Mouse (Mus musculus) spleen, adult 18-20 months (tissue): ENCODE results near the gene Ace3.
"Not testable (repeated sequence)": the region's sequence is repeated elsewhere in the genome, so short reads cannot be mapped to it uniquely, and the experiment has no call there.

Experiments
- DNase-seq, 2 experiments: peaks; one replicate each; pipeline ENCODE4 v3.0.0; 2022; ENCODE audit warnings: mixed read lengths in 2 of 2

The Ace3 gene

GRCm38 (mm10) chr11:105984452-105984851 lies 10.0 kb upstream of the Ace3 start:
- no peak for DNase-seq

DNA sequence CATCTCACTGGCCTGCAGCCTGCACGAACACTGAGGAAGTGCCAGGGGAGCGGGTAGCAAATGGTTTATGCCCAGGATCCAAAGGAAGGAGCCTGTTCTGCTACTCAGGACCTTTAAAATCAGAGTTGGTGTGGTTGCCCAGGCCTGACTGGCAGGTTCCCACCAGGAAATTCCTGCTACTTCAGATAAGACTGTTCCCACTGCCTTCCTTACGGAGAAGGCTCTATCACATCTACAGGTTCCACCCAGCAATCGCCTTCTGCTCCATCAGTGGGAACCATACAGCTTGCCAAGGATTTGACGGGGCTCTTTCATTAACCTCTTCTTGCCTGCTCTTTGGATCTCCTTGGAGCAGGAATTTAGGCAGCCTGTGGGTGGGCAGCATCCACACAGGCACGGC lies 7.0 kb upstream of the Ace3 start:
- no peak for DNase-seq

- DNase-seq, result no peak
Observed at GRCm38 (mm10) chr11:105989446-105989845, 5.0 kb upstream of the Ace3 start.

- no peak for DNase-seq
Observed at GRCm38 (mm10) chr11:105990231-105990630, 4.2 kb upstream of the Ace3 start.

- no peak for DNase-seq
Observed at GRCm38 (mm10) chr11:106000062-106000461, 5.6 kb downstream of the Ace3 start.

DNA sequence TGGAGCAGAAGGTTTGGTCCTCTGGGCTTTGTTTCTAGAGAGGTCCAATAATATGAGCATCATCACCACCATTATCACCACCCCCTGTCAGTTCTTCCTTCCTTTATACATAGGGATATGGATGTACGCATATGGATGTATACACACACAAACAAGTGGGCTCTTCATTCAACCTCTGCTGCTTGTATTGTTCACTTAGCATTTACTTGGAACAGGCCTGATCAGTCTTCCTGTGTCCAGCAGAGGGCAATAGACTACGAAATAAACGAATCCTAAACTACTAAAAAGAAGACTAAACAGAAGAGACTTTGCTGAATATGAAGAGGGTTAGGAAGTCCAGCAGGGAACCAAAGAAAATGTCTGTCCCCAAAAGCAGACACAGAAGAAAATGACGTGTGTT lies 7.2 kb downstream of the Ace3 start:
- DNase-seq, result no peak

GRCm38 (mm10) chr11:106004576-106004975 lies 10.1 kb downstream of the Ace3 start:
- DNase-seq, result no peak

- DNase-seq, result no peak
Observed at GRCm38 (mm10) chr11:106005970-106006369, 11.5 kb downstream of the Ace3 start.

DNA sequence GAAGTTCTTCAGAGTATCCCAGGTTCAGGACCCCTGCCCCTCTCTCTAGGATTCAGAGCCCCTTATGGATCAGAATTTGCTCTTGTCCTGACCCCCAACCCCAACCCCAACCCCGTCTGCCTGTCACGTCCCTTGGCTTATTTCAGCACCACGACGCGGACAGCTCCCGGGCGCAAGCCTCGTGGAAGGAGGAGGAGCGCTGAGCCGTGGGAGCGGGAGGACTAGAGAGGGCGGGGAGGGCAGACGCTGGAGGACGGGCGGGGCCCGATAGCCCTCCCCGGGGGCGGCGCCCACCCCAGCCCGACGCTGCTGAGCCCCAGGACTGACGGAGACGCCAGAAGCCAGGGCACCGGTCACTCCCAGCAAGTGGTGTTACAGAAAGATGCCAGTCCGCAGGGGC lies 13.3 kb downstream of the Ace3 start, which contains the start of gene Kcnh6:
Gene Kcnh6 (plus strand): TSS at position 304 of the 400 bp plus-strand sequence.
- peak; percentile 28 to 49 for DNase-seq

DNA sequence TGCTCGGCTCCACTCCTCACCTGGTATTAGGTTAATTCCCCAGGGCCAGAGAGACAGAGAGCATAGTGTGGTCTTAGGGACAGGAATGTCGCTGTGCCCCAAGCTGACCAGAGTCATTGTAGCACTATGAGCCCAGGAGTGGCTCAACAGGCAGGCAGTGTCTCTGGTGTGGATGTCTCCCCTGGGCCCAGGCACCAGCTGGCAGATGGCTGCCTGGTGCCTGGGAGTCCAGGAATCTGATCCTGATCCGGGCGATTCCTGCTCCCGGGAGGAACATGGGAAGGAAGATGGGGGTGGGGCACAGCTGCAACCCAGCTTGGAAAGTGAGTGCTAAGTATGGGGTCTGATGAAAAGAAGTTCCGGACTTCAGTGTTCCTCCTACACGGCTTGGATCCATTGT lies 18.2 kb downstream of the Ace3 start:
- no peak for DNase-seq

DNA sequence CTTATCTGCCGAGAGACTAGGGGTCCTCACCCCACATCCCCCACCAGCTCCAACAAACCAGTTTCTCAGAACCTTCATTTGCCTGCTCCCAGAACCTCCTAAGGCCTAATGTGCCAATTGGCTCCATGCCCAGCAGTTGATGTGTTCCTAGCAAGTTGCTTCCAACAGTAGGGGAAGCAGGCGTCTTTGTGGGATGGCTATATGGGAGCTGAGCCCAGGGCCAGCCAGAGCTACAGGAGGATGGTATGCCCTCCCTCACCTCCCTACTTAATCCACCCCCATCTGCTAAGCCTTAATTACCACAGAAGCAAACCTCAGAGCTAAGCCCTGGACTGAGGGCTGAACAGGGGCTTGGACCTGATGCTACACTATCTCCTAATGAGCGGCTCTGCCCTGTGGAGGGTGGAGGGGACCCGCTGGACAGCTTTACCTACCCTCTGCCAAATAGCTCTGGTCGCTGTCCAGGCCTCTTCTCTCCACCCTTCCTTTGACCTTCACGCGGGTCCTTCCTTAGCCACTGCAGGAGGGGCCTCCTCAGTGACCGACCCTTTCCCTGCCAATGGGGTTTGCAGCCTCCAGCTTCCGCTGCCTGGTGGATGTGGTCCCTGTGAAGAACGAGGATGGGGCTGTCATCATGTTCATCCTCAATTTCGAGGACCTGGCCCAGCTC lies 19.2 kb downstream of the Ace3 start:
- DNase-seq, result no peak

DNA sequence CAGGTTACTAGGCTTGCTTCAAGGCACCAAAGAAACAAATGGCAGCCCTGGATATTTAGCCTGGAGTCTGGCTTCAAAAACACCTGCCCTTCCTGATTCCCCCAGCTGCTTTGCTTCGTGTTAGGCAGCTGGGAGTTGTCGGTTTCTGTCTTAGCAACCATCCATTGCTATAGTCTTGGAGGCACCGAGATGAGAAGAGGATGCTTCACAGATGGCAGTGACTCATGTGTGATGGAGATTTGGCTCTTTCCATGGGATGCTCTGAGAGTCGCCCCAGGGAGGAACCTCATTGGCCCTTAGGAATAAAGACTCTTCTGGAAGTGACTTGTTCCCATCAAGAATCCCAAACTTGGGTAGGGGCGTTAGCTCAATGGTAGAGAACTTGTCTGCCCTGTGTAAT lies 22.0 kb downstream of the Ace3 start:
- no peak for DNase-seq

DNA sequence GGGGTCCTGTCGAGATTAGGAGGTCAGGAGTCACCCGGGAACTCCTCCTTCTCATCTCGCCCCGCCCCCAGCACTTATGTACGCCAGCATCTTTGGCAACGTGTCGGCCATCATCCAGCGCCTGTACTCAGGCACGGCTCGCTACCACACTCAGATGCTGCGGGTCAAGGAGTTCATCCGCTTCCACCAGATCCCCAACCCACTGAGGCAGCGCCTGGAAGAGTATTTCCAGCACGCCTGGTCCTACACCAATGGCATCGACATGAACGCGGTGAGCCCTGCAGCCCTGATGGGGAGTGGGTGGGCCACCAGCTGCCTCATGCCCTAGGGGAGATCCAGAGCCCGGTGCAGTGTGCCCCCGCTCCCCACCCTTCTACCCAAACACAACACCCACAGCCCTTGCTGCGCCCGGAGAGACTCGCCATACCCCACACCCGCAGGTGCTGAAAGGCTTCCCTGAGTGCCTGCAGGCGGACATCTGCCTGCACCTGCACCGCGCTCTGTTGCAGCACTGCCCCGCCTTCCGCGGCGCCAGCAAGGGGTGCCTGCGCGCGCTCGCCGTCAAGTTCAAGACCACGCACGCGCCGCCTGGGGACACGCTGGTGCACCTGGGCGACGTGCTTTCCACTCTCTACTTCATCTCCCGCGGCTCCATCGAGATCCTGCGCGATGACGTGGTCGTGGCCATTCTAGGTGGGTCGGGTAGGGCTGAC lies 25.7 kb downstream of the Ace3 start:
- no peak for DNase-seq

- DNase-seq, result no peak
Observed at GRCm38 (mm10) chr11:106025774-106026173, 31.3 kb downstream of the Ace3 start.

GRCm38 (mm10) chr11:106026465-106027151 lies 32.1 kb downstream of the Ace3 start:
- DNase-seq, result peak; percentile 40 to 67

- no peak for DNase-seq
Observed at GRCm38 (mm10) chr11:106027607-106028006, 33.1 kb downstream of the Ace3 start.

- not testable (repeated sequence) for DNase-seq
Observed at GRCm38 (mm10) chr11:106032074-106032473, 37.6 kb downstream of the Ace3 start.

- peak; percentile 30 to 43 for DNase-seq
Observed at GRCm38 (mm10) chr11:106033491-106033919, 39.0 kb downstream of the Ace3 start.

GRCm38 (mm10) chr11:106034986-106035385 lies 40.5 kb downstream of the Ace3 start:
- DNase-seq, result no peak

DNA sequence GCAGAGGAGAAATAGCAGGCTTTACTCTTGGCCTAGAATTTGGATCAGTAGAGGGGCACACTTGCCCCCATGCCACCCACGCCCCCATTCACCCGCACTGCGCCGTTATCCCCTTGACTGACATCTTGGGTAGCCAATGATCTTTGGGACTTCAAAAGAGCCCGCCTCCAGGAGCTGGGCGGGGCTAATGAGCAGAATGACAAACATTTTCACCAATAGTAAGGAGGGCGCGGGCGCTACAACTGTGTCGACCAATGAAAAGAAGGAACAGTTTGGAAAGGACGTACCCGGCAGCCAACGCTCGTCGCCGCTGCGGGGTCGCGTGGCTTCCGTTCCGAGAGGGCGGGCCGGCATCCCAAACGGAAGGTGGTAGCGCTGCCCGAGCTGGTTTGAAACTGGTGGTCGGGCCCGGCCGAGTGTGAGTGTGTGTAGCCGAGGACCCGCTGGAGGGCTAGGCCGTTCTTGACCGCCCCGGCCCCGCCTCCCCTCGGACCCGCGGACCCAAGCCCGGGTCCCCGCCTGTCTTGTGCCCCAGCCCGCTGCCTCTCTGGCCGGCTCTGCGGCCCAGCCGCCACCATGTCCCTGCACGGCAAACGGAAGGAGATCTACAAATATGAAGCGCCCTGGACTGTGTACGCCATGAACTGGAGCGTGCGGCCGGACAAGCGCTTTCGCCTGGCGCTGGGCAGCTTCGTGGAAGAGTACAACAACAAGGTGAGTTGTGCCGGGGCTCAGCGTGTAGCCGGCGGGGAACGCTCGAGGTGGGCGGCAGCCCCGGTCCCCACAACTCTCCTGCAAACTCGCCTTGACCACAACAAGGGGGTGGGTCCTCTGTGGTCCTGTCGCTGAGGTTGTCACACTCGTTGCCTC lies 42.3 kb downstream of the Ace3 start, which contains the start of gene Dcaf7:
Gene Dcaf7 (plus strand): TSS at position 325 of the 870 bp plus-strand sequence.
- peak; percentile 95 to 99 for DNase-seq

DNA sequence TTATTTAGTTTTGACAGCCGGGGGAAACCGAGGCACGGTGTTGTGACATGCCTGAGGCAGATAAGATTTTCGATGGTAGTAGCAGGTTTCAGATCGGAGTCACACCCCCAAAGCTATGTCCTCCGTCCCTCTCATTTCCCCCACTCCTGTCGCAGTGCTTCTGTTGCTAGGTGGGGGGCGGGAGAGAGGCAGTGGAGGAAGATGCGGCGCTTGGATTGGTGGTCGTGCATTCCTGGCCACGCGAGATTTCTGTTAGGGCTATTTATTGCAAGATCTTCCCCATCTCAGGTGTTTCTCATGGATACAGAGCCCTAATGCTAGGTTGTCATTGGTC lies 42.9 kb downstream of the Ace3 start:
- no peak for DNase-seq

DNA sequence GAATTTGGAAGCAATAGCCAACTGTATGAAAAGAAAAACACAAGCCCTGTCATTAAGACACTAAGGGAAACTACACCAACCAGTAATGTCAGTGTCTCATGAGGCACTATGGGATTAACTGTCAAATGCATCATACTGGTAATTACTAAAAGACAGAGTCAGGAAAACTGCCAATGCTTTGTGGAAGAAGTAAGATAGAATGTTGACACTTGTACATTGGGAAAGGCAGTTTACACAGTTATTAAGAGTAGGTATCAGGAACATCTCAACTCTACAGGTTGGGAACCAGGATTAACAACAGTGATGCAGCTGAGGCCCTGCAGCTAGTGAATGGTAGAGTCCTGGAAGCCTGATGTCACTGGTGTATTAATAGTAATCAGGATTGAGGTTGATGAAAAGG lies 49.9 kb downstream of the Ace3 start:
- no peak for DNase-seq

GRCm38 (mm10) chr11:106045256-106045655 lies 50.8 kb downstream of the Ace3 start:
- no peak for DNase-seq
